Comparison of ENCODE assay signal across 10 mouse cellular contexts in the genomic region with DNA sequence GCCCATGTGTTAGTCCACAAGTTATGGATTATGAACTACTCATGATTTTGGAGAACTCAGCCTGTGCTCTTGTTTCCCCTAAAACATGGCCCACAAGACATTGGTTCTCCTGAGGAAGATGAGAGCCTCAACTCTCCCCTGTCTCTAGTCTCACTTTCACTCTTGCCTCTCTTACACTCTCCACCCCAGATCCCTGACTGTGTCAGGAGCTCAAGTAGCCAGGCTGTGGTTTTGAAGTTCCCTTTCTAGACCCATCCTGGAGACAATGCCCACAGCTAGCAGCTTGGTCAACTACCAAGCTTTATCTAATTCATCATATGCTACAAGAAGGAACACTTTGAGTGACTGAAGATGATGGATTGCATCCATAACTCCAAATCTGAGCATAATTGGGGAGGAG. TPM values are rescaled to one million over a fixed set of nuclear protein-coding genes. Genes with fewer than 3 reads are reported as not detected.
"Had no signal": no experiment of that assay in that cellular context is flagged by ENCODE, and none has a peak within 500 bp of the region (broad histone marks: within the 10 kb centered on the region; RNA-seq: fewer than 3 reads in every experiment).

No protein-coding gene starts in this region.

RNA-seq across cellular contexts. Expression of a gene that starts 4.2 kb away (rescaled TPM):
- total RNA-seq: neutrophil, adult 5-6 weeks had no signal
- polyA plus RNA-seq: neural tube, embryonic 14.5 days; neural tube, embryonic 15.5 days; small intestine, adult 2 months; stomach, embryonic 14.5 days; stomach, embryonic 15.5 days; stomach, embryonic 16.5 days; thymus, postnatal 0 days had no signal

RNA-seq across cellular contexts. Expression of a gene that starts 4.2 kb away (rescaled TPM):
- total RNA-seq: neutrophil, adult 5-6 weeks had no signal
- polyA plus RNA-seq: neural tube, embryonic 14.5 days; neural tube, embryonic 15.5 days; small intestine, adult 2 months; spleen, adult 2 months; stomach, embryonic 14.5 days; stomach, embryonic 15.5 days; stomach, embryonic 16.5 days; testis, adult 2 months had no signal

RNA-seq across cellular contexts. Expression of a gene that starts 28.1 kb away (rescaled TPM):
- total RNA-seq: neutrophil, adult 5-6 weeks had no signal
- polyA plus RNA-seq: neural tube, embryonic 14.5 days; neural tube, embryonic 15.5 days; small intestine, adult 2 months; spleen, adult 2 months; stomach, embryonic 14.5 days; stomach, embryonic 15.5 days; stomach, embryonic 16.5 days; testis, adult 2 months had no signal
